Mouse (Mus musculus) lung, postnatal 0 days (tissue): ENCODE measurements around the gene BC029722.

Source experiments
- CTCF ChIP-seq: IDR thresholded peaks from 2 replicates; pipeline ENCODE4 v1.5.1; 2016; ENCODE audit warnings: antibody characterized with exemption, mild to moderate bottlenecking
- EP300 ChIP-seq: IDR thresholded peaks from 2 replicates; pipeline ENCODE4 v1.6.1; 2016; ENCODE audit warnings: antibody characterized with exemption, mild to moderate bottlenecking, control low read depth

GRCm38 (mm10) chr2:155868320-155868719 is 49.1 kb upstream of the BC029722 start:
- no peak for TF ChIP-seq CTCF
- TF ChIP-seq EP300, result no peak
